Mouse (Mus musculus): ENCODE measurements at regions not wholly inside any gene's neighbourhood (a gene's known extent, or its start where the extent isn't known, plus 50 kb on each side); places are given as distances from the start of the nearest gene placed in this dataset.

- no peak for TF ChIP-seq CTCF (IDR thresholded peaks at IDR 0.05; ENCODE audit: low read depth)
- TF ChIP-seq EP300 (IDR thresholded peaks at IDR 0.05; ENCODE audit: low read depth): no peak
- Histone ChIP-seq H3K36me3 (replicated peaks; ENCODE audit: control insufficient read depth, insufficient read depth, low read length) (no peaks in the 10 kb centered on the region), H3K4me1 (ENCODE audit: control insufficient read depth, insufficient read depth) (peaks cover 11% of the 10 kb centered on the region), H3K27ac (ENCODE audit: low read depth) (no peak overlapping the region), H3K9ac (replicated peaks; ENCODE audit: low read depth, low read length) (no peak overlapping the region), H3K4me3 (ENCODE audit: low read depth, low read length) (no peak overlapping the region), H3K27me3 (ENCODE audit: control insufficient read depth, insufficient read depth, low read length) (no peaks in the 10 kb centered on the region; the same call in 1 of the 2 replicates), H3K9me3 (replicated peaks; ENCODE audit: control insufficient read depth, low read length) (no peaks in the 10 kb centered on the region), H3K4me2 (ENCODE audit: low read depth, low read length) (no peak overlapping the region)
- 71% methylated on average over 5 of the region's 5 CpGs for WGBS
- ATAC-seq (ENCODE audit: insufficient read depth, low read depth): no peak
- DNase-seq (ENCODE audit: low spot score): no peak
These were observed 329.6 kb downstream of the Mroh4 start for GRCm38 (mm10) chr15:74306543-74306942.

GRCm38 (mm10) chr15:74296277-74296676 lies 339.9 kb downstream of the Mroh4 start:
- Histone ChIP-seq H3K4me3 (ENCODE audit: low read depth, low read length) (no peak overlapping the region), H3K27ac (ENCODE audit: low read depth) (no peak overlapping the region), H3K36me3 (replicated peaks; ENCODE audit: control insufficient read depth, insufficient read depth, low read length) (no peaks in the 10 kb centered on the region), H3K4me1 (ENCODE audit: control insufficient read depth, insufficient read depth) (peaks cover 4% of the 10 kb centered on the region; the same call in 1 of the 2 replicates), H3K27me3 (ENCODE audit: control insufficient read depth, insufficient read depth, low read length) (no peaks in the 10 kb centered on the region), H3K9me3 (replicated peaks; ENCODE audit: control insufficient read depth, low read length) (no peaks in the 10 kb centered on the region), H3K9ac (replicated peaks; ENCODE audit: low read depth, low read length) (no peak overlapping the region), H3K4me2 (ENCODE audit: low read depth, low read length) (no peak overlapping the region)
- ATAC-seq (ENCODE audit: insufficient read depth, low read depth) (no peak), DNase-seq (ENCODE audit: low spot score) (no peak)
- 70% methylated on average over 8 of the region's 8 CpGs for WGBS
- TF ChIP-seq EP300 (IDR thresholded peaks at IDR 0.05; ENCODE audit: low read depth) (no peak), CTCF (IDR thresholded peaks at IDR 0.05; ENCODE audit: low read depth) (no peak)

DNA sequence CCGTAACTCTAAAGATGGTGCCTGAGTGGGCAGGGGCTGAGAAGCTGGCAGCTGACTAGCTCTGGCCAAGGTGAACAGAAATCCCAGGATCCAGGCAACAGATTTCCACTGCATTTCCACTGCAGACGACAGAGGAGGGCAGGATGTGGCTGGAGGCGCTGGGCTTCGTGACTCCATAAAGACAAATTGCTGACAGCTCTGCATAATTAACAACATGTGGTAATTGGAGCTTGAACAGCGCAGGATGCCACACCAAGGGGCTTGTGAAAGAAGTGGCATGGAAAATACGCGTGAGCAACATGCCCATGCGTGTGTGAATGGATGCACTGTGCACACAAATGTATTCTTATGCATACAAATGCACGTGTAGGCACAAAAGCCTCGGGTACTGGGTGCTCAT lies 341.5 kb downstream of the Mroh4 start:
- no peak for TF ChIP-seq CTCF (IDR thresholded peaks at IDR 0.05; ENCODE audit: low read depth)
- TF ChIP-seq EP300 (IDR thresholded peaks at IDR 0.05; ENCODE audit: low read depth): no peak
- H3K36me3 ChIP-seq (replicated peaks; ENCODE audit: control insufficient read depth, insufficient read depth, low read length): no peaks in the 10 kb centered on the region

DNA sequence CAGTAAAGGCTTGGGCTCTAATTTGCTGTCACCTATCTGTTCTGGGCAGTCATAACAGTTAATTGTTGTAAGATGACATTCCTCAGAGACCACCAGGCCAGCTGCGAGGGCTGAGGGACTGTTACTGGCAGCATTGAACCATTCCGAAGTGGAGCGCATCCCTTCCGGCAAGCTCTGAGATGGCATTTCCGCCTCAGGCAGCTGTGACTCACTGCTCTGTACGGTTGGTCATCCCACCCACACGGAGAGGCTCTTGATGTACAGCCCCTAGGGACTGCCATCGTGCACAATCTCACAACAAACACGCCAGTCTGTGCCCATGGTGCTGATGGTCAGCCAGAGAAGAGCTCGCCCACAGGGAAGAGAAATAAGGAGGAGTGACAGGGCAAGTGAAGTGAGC lies 342.0 kb downstream of the Mroh4 start:
- Histone ChIP-seq H3K27me3 (ENCODE audit: control insufficient read depth, insufficient read depth, low read length) (no peaks in the 10 kb centered on the region), H3K9me3 (replicated peaks; ENCODE audit: control insufficient read depth, low read length) (no peaks in the 10 kb centered on the region), H3K27ac (ENCODE audit: low read depth) (no peak overlapping the region), H3K4me2 (ENCODE audit: low read depth, low read length) (no peak overlapping the region), H3K4me3 (ENCODE audit: low read depth, low read length) (no peak overlapping the region), H3K4me1 (ENCODE audit: control insufficient read depth, insufficient read depth) (no peaks in the 10 kb centered on the region), H3K36me3 (replicated peaks; ENCODE audit: control insufficient read depth, insufficient read depth, low read length) (no peaks in the 10 kb centered on the region), H3K9ac (replicated peaks; ENCODE audit: low read depth, low read length) (no peak overlapping the region)
- DNase-seq (ENCODE audit: low spot score) (no peak), ATAC-seq (ENCODE audit: insufficient read depth, low read depth) (no peak)
- WGBS: 71% methylated on average over 10 of the region's 10 CpGs
- TF ChIP-seq CTCF (IDR thresholded peaks at IDR 0.05; ENCODE audit: low read depth): no peak
- no peak for TF ChIP-seq EP300 (IDR thresholded peaks at IDR 0.05; ENCODE audit: low read depth)

More for the DNA sequence above, 341.5 kb downstream of the Mroh4 start:
- no peak overlapping the region for H3K4me2 ChIP-seq (ENCODE audit: low read depth, low read length)
- H3K4me3 ChIP-seq (ENCODE audit: low read depth, low read length): no peak overlapping the region
- H3K27me3 ChIP-seq (ENCODE audit: control insufficient read depth, insufficient read depth, low read length): no peaks in the 10 kb centered on the region
- H3K27ac ChIP-seq (ENCODE audit: low read depth): no peak overlapping the region
- no peaks in the 10 kb centered on the region for H3K9me3 ChIP-seq (replicated peaks; ENCODE audit: control insufficient read depth, low read length)
- WGBS: 76% methylated on average over 10 of the region's 10 CpGs
- no peak overlapping the region for H3K9ac ChIP-seq (replicated peaks; ENCODE audit: low read depth, low read length)
- no peaks in the 10 kb centered on the region for H3K4me1 ChIP-seq (ENCODE audit: control insufficient read depth, insufficient read depth)
- ATAC-seq (ENCODE audit: insufficient read depth, low read depth) (no peak), DNase-seq (ENCODE audit: low spot score) (no peak)

- Histone ChIP-seq H3K4me2 (ENCODE audit: low read depth, low read length) (no peak overlapping the region), H3K27ac (ENCODE audit: low read depth) (no peak overlapping the region), H3K9ac (replicated peaks; ENCODE audit: low read depth, low read length) (no peak overlapping the region), H3K9me3 (replicated peaks; ENCODE audit: control insufficient read depth, low read length) (no peaks in the 10 kb centered on the region), H3K4me3 (ENCODE audit: low read depth, low read length) (no peak overlapping the region), H3K27me3 (ENCODE audit: control insufficient read depth, insufficient read depth, low read length) (no peaks in the 10 kb centered on the region; the same call in 1 of the 2 replicates), H3K4me1 (ENCODE audit: control insufficient read depth, insufficient read depth) (no peaks in the 10 kb centered on the region), H3K36me3 (replicated peaks; ENCODE audit: control insufficient read depth, insufficient read depth, low read length) (no peaks in the 10 kb centered on the region)
- whole genome bisulfite sequencing: 73% methylated on average over 2 of the region's 2 CpGs
- no peak for DNase-seq (ENCODE audit: low spot score)
- ATAC-seq (ENCODE audit: insufficient read depth, low read depth): no peak
- TF ChIP-seq CTCF (IDR thresholded peaks at IDR 0.05; ENCODE audit: low read depth) (no peak), EP300 (IDR thresholded peaks at IDR 0.05; ENCODE audit: low read depth) (no peak)
These were observed 348.7 kb downstream of the Mroh4 start for GRCm38 (mm10) chr15:74287492-74287891.

GRCm38 (mm10) chr15:74283172-74283534 lies 353.0 kb downstream of the Mroh4 start:
- no peak for DNase-seq (ENCODE audit: low spot score)
- no peak for TF ChIP-seq EP300 (IDR thresholded peaks at IDR 0.05; ENCODE audit: low read depth)
- TF ChIP-seq CTCF (IDR thresholded peaks at IDR 0.05; ENCODE audit: low read depth): no peak
- no peaks in the 10 kb centered on the region; the same call in 1 of the 2 replicates for H3K27me3 ChIP-seq (ENCODE audit: control insufficient read depth, insufficient read depth, low read length)
- H3K36me3 ChIP-seq (replicated peaks; ENCODE audit: control insufficient read depth, insufficient read depth, low read length): no peaks in the 10 kb centered on the region
- H3K4me1 ChIP-seq (ENCODE audit: control insufficient read depth, insufficient read depth): no peaks in the 10 kb centered on the region
- H3K4me2 ChIP-seq (ENCODE audit: low read depth, low read length): no peak overlapping the region
- WGBS: 66% methylated on average over 5 of the region's 5 CpGs
- H3K4me3 ChIP-seq (ENCODE audit: low read depth, low read length): no peak overlapping the region
- no peak overlapping the region for H3K9ac ChIP-seq (replicated peaks; ENCODE audit: low read depth, low read length)
- no peak for ATAC-seq (ENCODE audit: insufficient read depth, low read depth)
- no peaks in the 10 kb centered on the region for H3K9me3 ChIP-seq (replicated peaks; ENCODE audit: control insufficient read depth, low read length)
- H3K27ac ChIP-seq (ENCODE audit: low read depth): no peak overlapping the region
